Mouse (Mus musculus) stomach, postnatal 0 days (tissue): ENCODE measurements at regions not wholly inside any gene's neighbourhood (a gene's known extent, or its start where the extent isn't known, plus 50 kb on each side); places are given as distances from the start of the nearest gene placed in this dataset.

Experiments used
- ATAC-seq: fragments of 200-750 bp; cut with Nextera tagmentation; 2 replicates; pipeline ENCODE4 v1.8.0; 2017; ENCODE audit not compliant: low FRiP score, low TSS enrichment
- DNase-seq: peaks from one replicate; pipeline ENCODE4 v3.0.0-alpha.2; 2016; ENCODE audit warnings: low spot score
- H3K27ac ChIP-seq: fragments of 300-500 bp; sonication (generic); replicated peaks from 2 replicates; pipeline ENCODE4 v1.5.1; 2014; ENCODE audit warnings: mild to moderate bottlenecking, control low read depth
- H3K27me3 ChIP-seq: fragments of 300-500 bp; sonication (generic); 2 replicates; pipeline ENCODE4 v1.6.1; 2014; ENCODE audit warnings: low read length; ENCODE audit not compliant: control insufficient read depth, insufficient read depth
- H3K36me3 ChIP-seq: fragments of 300-500 bp; sonication (generic); 2 replicates; pipeline ENCODE4 v1.6.1; 2014; ENCODE audit warnings: low read length, mixed read lengths; ENCODE audit not compliant: control insufficient read depth, insufficient read depth
- H3K4me1 ChIP-seq: fragments of 300-500 bp; sonication (generic); replicated peaks from 2 replicates; pipeline ENCODE4 v1.6.1; 2014; ENCODE audit warnings: antibody characterized with exemption; ENCODE audit not compliant: control insufficient read depth, insufficient read depth
- H3K4me2 ChIP-seq: fragments of 300-500 bp; sonication (generic); replicated peaks from 2 replicates; pipeline ENCODE4 v1.6.1; 2014; ENCODE audit warnings: low read depth, mild to moderate bottlenecking, control low read depth, moderate library complexity
- H3K4me3 ChIP-seq: fragments of 300-500 bp; sonication (generic); 2 replicates; pipeline ENCODE4 v1.5.1; 2014; ENCODE audit warnings: low read depth, low read length, control low read depth
- H3K9ac ChIP-seq: fragments of 300-500 bp; sonication (generic); 2 replicates; pipeline ENCODE4 v1.6.1; 2014; ENCODE audit warnings: mild to moderate bottlenecking, low read length, control low read depth, mixed read lengths
- H3K9me3 ChIP-seq: fragments of 300-500 bp; sonication (generic); 2 replicates; pipeline ENCODE4 v1.6.1; 2016; ENCODE audit warnings: low read length; ENCODE audit not compliant: control insufficient read depth
- CTCF ChIP-seq: IDR thresholded peaks from 2 replicates; pipeline ENCODE4 v1.5.1; 2016; ENCODE audit warnings: antibody characterized with exemption, low read depth, mild to moderate bottlenecking, moderate library complexity
- EP300 ChIP-seq: optimal IDR thresholded peaks from 2 replicates; pipeline ENCODE3; 2016; ENCODE audit warnings: antibody characterized with exemption
- WGBS: fragments of 180-500 bp; shearing (Covaris S2); extraction: QIAGEN DNeasy Blood & Tissue Kit; methylation state at CpG from one replicate; pipeline ENCODE4 v1.1.7; 2014; 5-methylcytosine and 5-hydroxymethylcytosine counted together

DNA sequence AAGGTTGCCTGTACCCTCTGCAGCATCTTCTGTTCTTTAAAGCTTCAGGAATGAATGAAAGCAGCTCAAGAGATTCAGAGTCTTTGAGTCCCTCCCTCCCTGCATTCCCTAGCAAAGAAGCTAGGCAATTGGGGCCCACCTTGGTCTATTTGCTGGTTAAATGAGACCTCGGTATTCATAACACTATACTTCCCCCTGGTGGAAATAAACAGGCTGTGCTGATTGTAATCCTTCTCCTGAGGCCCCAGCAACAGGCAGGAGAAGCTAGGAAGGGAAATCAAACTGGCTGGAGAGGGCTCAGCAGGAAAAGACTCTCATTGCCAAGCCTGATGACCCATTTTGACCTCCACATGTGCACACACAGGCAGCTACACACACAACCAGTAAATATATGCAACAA lies 137.1 kb downstream of the Sh3bp4 start:
- Histone ChIP-seq H3K9me3 (no peaks in the 10 kb centered on the region), H3K9ac (no peak overlapping the region)

DNA sequence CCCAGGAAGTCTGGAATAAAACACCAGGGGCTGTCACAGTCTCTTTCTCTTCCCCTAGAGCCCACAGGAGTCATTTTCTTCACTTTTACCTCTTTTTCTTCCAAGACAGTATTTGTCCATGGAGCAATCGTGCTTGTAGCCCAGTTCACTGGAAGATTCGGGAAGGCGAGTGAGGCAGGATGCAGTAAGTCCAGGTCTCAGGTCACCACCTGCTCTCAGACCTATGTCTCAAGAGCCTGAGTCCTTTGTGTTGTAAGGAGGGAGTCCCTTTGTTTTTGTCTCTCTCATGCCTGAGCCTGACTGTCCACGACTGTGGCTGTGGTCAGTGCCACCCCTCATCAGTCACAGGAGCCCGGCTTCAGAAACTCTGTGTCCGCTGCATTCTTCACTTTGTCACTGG lies 140.9 kb downstream of the Sh3bp4 start:
- no peak for DNase-seq
- H3K4me3 ChIP-seq: no peak overlapping the region
- 89% methylated on average over 6 of the region's 6 CpGs for WGBS

More for the DNA sequence above, 137.1 kb downstream of the Sh3bp4 start:
- TF ChIP-seq EP300: no peak
- TF ChIP-seq CTCF: peak; percentile 73
- DNase-seq (no peak), ATAC-seq (0 out of 2 replicates have a peak, but pooled peaks have one; percentile 42)
- Histone ChIP-seq H3K36me3 (no peaks in the 10 kb centered on the region), H3K27me3 (no peaks in the 10 kb centered on the region), H3K4me2 (no peak overlapping the region), H3K4me3 (no peak overlapping the region), H3K4me1 (no peaks in the 10 kb centered on the region), H3K27ac (no peak overlapping the region)
- 0% methylated on average over 1 of the region's 1 CpGs for WGBS

DNA sequence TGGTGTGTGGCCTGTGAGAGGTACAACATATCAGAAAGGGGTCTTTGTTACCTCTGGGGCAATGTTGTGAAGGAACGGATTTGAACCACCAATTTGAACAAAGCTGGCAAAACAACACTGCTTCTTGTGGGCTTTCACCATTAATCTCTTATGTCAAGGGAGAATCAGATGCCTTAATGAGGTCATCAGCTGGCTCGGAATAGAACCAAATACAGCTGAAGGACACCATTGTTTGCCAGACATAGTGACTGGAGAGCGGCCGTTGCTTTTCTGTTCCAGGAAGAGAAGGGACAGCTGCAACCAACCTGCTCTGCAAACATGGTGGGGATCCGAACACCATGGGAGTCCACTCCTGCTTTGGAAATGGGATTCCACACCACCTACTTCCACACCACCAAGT lies 158.2 kb downstream of the Sh3bp4 start:
- H3K9me3 ChIP-seq: no peaks in the 10 kb centered on the region
- H3K36me3 ChIP-seq: no peaks in the 10 kb centered on the region
- no peak overlapping the region for H3K27ac ChIP-seq
- no peaks in the 10 kb centered on the region for H3K4me1 ChIP-seq
- no peak overlapping the region for H3K4me2 ChIP-seq
- DNase-seq (no peak), ATAC-seq (no peak)
- no peak overlapping the region for H3K9ac ChIP-seq
- no peaks in the 10 kb centered on the region for H3K27me3 ChIP-seq
- WGBS: 49% methylated on average over 5 of the region's 5 CpGs
- H3K4me3 ChIP-seq: no peak overlapping the region
- TF ChIP-seq EP300 (no peak), CTCF (no peak)

More for the DNA sequence above, 140.9 kb downstream of the Sh3bp4 start:
- Histone ChIP-seq H3K4me1 (no peaks in the 10 kb centered on the region), H3K4me2 (no peak overlapping the region), H3K36me3 (no peaks in the 10 kb centered on the region), H3K9ac (no peak overlapping the region), H3K27ac (no peak overlapping the region), H3K27me3 (no peaks in the 10 kb centered on the region), H3K9me3 (no peaks in the 10 kb centered on the region)
- ATAC-seq: no peak
- TF ChIP-seq EP300: no peak
- TF ChIP-seq CTCF: no peak

DNA sequence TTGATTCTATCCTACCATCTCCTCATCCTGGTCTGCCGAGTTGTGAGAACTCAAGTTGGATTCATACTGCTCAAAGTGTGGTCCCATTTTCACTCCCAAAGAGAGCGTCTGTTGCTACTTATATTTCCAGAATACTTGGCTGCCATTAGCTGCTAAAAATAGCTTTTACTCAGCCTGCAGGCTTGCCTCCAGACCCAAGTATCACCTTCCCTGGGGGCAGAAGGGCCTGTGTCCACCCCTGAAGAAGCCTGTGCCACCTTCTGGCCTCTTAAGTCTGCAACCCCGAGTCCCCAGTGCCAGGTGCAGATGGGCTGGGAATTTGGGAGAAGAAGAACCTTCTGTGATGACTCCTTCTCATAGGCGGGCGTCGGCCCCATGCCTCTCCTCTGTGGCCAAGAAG lies 161.5 kb downstream of the Sh3bp4 start:
- TF ChIP-seq CTCF (no peak), EP300 (no peak)
- H3K4me2 ChIP-seq: no peak overlapping the region
- H3K9me3 ChIP-seq: no peaks in the 10 kb centered on the region
- 81% methylated on average over 6 of the region's 6 CpGs for WGBS
- no peak overlapping the region for H3K9ac ChIP-seq
- H3K27ac ChIP-seq: no peak overlapping the region
- H3K27me3 ChIP-seq: no peaks in the 10 kb centered on the region
- H3K4me1 ChIP-seq: no peaks in the 10 kb centered on the region
- H3K36me3 ChIP-seq: no peaks in the 10 kb centered on the region
- ATAC-seq (no peak), DNase-seq (no peak)
- H3K4me3 ChIP-seq: no peak overlapping the region

DNA sequence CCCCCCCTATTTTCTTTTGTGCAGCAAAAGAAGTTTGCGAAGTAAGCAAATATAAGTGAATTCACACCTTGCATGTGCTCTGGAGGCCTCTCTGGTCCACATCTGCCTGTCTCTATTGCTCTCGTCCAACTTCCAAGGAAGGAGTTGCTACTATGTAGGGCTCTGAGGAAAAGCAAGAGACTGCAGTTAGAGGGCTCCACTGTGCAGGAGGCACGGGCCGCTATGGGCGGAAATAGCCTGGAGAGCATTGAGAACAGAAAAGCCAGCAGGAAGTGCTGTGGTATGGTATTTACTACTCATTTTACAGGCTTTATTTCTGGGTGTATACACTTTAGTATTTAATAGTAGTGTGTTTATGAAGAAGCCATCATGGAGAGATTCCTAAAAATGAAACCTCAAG lies 162.2 kb downstream of the Sh3bp4 start:
- 67% methylated on average over 5 of the region's 5 CpGs for WGBS
- TF ChIP-seq EP300 (no peak), CTCF (peak; percentile 28; the same call in 1 of the 2 replicates)
- no peak for DNase-seq
- Histone ChIP-seq H3K9ac (no peak overlapping the region), H3K27ac (no peak overlapping the region), H3K4me1 (no peaks in the 10 kb centered on the region), H3K4me3 (no peak overlapping the region), H3K36me3 (no peaks in the 10 kb centered on the region), H3K27me3 (no peaks in the 10 kb centered on the region), H3K4me2 (no peak overlapping the region), H3K9me3 (no peaks in the 10 kb centered on the region)
- no peak for ATAC-seq

DNA sequence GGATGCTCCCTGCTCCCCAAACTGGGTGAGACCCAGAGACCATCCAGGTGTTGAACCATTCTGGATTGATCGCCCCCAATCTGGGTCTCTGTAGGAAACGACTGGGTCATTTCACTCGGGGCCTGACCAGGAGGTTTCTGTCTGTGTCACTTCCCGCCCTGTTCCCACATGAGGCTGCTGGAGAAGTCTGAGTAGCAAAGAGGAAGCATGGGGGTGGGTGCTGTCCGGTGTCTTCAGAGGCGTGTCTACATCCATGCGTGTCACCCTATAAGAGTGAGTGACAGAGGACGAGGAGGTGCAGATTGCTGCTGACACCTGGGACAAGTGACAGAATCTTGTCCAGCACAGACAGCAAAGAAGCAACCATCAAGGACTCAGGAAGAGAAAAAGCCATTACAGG lies 164.7 kb downstream of the Sh3bp4 start:
- no peak overlapping the region for H3K27ac ChIP-seq
- no peak for ATAC-seq
- no peaks in the 10 kb centered on the region for H3K27me3 ChIP-seq
- no peaks in the 10 kb centered on the region for H3K36me3 ChIP-seq
- H3K9me3 ChIP-seq: no peaks in the 10 kb centered on the region
- no peak for DNase-seq
- H3K9ac ChIP-seq: no peak overlapping the region
- WGBS: 52% methylated on average over 8 of the region's 8 CpGs
- TF ChIP-seq CTCF (no peak), EP300 (no peak)
- H3K4me1 ChIP-seq: no peaks in the 10 kb centered on the region
- no peak overlapping the region for H3K4me2 ChIP-seq
- no peak overlapping the region for H3K4me3 ChIP-seq
